Mouse (Mus musculus): ENCODE data around the gene Frmd8.
"Not testable (repeated sequence)": the region's sequence is repeated elsewhere in the genome, so short reads cannot be mapped to it uniquely, and the experiment has no call there.

The Frmd8 gene

GRCm38 (mm10) chr19:5883935-5884334 lies 8.9 kb upstream of the Frmd8 start:
- DNase-seq: no peak

GRCm38 (mm10) chr19:5882079-5882478 lies 7.0 kb upstream of the Frmd8 start:
- not testable (repeated sequence) for DNase-seq

DNA sequence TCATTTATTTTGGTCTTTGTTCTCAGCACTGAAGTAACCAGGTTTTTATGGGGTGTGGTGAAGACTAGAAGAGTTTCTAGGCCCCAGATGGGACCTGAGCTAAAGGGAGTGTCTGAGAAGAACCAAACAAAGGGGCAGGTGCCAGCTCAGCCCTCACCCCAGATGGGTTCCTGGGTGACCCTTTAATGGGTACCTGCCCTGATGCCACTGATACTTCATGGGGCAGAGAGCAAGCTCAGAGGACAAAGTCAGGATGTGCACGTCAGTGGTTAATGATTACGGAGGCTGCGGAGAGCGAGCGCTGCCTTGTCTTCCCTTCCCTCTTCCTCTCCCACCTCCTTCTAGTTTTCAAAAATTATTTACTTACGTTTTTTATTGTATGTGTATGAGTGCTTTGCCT lies 6.1 kb upstream of the Frmd8 start:
- DNase-seq: no peak

DNA sequence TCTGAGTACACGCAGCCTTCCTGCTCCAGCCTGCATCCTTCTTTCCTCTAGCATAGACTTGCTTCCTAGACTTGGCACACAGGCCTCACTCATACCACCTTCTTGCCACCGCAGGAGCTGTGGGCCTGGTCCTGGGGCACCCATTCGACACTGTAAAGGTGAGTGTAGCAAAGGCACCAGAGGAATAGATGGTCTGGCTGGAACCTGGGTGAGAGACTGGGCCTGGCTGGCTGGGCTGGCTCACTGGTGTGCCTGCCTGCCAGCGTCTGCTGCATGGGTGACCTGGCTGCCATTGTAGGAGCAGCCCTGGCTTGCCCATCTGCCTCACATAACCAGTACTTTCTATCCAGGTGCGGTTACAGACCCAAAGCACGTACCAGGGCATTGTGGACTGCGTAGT lies 4.7 kb upstream of the Frmd8 start:
- DNase-seq: peak; percentile 91

GRCm38 (mm10) chr19:5878916-5879315 lies 3.8 kb upstream of the Frmd8 start:
- DNase-seq: peak; percentile 91

DNA sequence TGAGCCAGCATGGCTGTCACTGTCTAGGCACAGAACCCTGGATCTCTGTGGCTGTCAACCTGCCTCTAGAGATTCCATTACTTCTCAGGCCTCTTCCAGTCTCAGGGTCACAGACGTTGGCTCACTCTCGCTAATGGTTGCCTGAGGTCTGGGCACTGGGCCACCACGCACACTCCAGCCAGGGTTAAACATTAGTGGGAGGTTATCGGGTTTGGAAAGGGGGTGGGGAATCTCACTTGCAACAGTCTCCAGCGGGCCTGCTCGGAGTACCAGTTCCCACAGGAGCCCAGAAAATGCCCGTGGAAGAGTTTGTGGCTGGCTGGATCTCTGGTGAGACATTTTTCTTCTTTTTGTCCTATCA lies 3.3 kb upstream of the Frmd8 start:
- no peak for DNase-seq

DNA sequence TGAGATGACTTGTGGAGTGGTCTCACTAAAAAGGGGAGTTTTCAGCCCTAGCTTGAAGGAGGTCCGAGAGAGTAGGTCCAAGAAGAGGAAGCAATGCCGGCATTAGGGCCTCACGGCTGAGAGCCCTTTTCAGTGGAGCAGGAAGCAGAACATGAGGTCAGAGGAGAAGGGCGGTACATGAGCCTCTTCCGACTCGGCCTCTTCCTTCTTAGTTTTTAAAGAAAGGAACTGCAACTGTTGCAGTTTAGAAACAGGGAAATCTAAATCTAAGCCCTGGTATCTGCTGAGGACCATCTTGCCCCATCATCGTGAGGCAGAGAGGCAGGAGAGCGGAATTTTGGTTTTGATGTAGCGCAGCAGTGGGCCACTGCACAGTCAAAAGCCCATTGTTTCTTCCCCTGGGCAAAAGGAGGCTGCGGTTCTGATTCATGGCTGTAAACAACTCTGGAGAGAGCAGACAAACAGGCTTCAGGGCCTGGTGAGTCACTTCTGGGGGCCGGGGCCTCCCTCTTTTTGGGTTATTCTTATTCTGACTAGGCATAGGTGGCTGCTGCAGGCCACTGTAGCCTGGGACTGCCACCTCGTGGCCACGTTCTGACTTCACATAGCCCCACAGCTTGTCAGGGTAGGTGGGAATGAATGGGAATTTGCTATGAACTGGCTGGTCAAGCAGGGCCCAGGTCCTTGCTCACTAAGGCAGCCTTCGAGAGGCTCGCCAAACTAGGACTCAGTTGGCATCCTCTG lies 2.7 kb upstream of the Frmd8 start, which contains the start of gene Slc25a45:
Gene Slc25a45 (plus strand): TSS at position 191 of the 744 bp plus-strand sequence.
- peak; percentile 97 for DNase-seq

DNA sequence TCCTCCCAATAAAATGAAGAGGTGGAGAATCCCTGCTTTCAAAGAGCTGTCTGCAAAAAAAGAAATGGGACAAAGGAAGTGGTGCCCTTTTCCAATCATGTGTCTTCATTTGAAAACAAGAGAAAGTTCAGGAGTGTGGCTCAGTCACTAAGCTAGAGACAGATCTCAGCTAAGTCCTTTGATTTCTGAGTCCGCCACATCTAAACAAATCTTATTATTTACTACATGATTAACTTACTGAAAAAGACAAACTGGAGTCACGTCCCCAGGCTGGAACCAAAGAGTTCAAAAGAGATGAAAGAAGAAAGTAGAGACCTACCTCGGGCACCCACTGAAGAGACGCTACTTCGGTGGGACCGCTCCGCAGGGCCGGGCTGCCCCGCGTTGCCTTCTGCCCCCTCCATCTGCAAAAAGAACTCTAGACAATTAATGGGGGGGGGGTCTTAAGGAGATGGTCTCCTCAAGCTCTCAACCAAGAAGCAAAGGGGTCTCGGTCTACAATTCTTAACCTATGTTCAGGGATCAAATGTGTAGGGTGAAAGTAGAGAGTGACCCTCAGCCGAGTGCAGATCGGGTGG lies 594 bp downstream of the Frmd8 start:
- DNase-seq: peak; percentile 90

GRCm38 (mm10) chr19:5872931-5873556 lies 2.0 kb downstream of the Frmd8 start:
- DNase-seq: peak; percentile 91

DNA sequence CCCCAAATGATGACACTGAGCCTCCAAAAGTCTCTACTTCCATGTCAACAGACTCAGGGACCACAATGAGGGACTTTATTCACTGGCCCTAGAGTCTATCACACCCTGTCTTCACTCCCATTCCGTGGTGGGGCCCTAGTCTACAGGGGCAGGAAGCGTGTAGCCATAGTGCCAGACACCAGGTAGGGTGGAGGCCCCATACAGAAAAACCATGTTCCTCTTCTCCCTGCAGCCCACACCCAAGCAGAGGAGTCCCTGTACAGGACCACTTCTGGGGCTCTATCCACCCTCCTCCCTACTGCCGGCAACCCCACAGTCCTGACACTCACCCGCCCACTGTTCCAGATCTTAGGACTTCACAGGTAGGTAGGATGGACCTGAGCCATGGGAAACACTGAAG lies 2.5 kb downstream of the Frmd8 start:
- peak; percentile 91 for DNase-seq

GRCm38 (mm10) chr19:5871683-5872082 lies 3.4 kb downstream of the Frmd8 start:
- DNase-seq: peak; percentile 90

GRCm38 (mm10) chr19:5871273-5871672 lies 3.8 kb downstream of the Frmd8 start:
- DNase-seq: peak; percentile 97

DNA sequence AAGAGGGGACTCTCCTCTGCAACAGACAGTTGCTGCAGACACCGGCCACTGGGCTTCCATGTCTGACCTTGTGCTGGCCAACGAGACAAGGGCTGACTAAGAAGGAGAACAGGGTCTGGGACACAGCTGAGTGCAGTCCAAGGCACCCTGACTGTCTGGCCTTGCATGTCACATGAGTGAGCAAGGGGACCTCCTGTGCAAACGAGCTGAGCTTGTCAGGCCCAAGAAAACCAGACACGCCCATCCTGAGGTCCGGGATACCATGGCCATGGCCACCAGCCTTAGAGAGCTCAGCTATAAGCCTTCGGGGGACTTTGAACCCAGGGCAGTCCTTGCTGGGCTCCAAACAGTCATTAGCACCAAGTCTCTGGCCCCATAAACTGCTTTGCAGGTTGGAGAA lies 7.0 kb downstream of the Frmd8 start:
- DNase-seq: peak; percentile 90

GRCm38 (mm10) chr19:5864710-5865398 lies 10.2 kb downstream of the Frmd8 start:
- DNase-seq: peak; percentile 90

DNA sequence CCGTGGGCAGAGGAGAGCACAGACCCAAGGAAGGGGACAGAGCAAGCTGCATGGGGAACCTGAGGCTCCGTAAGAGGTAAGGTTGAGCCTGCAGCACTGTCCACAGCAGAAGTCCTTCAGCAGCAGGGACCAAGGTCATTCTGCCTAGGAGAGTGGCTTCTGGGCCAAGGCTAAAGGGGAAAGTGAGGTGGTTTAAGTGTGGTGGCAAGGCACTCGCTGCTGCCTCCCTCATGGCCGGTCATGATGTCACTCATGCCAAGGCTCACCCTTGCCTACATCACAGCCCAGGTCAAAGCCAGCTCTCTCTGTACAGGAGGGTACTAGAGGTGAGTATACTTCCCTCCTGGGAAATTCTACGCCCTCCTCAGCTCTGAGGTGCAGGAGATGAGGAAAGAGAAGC lies 11.3 kb downstream of the Frmd8 start:
- no peak for DNase-seq

DNA sequence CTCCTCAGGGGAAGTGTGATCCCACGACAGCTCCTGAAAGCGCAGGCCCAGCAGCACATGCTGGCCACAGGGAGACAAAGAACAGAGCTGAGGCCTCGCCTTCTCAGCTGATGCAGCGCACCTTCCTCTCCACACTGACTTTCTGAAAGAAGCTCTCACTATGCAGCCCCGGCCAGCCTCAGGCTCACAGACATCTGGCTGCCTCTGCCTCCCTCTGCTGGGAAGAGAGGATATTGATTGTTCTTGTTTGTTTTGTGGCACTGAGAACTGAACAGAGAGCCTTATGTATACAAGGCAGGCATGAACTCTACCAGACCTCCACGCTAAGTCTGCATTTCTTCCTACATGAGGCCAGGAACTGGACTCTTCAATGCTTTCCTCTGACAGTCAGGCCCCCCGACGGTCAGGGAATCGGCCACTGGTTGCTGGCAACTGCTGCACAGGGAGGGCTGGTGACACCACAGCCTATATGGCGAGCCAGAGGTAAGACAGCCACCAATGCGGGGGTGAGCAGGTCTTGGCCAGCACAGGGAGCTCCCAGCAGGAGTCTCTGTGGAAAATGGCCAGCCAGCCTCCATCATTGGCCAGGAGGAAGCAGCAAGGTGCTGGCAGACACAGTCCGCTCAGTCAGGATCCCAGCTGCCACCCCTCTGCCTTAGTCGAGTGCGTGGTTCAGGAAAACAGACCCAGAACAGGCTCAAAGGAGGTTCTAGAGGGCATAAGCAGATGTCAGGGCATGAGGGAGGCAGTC lies 12.6 kb downstream of the Frmd8 start:
- DNase-seq: peak; percentile 89

DNA sequence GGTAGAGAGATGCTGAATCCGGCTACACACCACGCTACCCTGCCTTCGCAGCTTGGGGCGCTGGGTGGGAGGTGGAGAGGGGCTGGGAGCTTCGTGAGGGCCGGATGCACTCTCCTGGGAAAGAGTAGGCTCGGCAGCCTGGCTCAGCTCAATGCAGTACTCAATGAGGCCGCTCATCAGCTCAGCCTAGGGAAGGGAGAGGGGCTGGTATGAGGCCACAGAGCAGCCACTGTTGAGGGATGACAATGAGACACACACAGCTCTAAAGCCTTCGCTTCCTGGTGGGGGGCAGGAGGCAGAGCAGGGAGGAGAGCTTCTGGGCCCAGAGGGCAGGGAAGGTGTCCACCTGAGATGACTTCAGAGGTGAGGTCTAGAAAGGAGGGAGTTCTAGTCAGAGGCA lies 18.5 kb downstream of the Frmd8 start:
- DNase-seq: no peak

DNA sequence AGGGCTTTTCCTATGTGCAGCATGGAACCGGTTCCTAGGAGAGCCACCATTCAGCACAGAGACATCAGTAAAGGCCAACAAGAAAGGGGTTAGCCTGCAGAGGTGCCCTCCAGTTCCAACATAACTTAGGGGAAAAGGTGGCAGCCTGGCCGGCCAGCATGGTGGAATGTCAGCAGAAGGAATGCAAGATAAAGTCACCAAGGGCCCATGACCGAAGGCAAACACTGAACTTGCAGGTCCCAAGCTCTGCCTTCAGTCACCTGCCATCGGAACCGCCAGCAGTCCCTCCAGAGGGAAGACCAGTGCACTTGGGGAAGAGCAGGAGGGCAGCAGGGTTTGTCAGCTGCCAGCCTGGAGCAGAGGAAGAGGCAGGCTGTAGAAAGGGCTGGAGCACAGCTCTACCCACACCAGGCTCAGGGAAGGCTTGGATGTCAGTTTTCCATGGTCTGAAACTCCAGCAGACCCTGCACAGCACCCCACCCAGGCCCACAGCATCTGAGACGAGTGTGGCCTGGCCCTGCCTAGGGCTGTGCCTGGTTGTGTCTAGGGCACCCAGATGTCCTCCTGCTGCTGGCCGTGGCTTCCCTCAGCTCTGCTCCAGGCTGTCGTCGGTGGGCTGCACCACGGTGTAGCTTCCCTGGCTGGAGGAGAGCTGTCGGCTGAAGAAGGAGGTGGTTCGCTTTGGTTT lies 22.9 kb downstream of the Frmd8 start:
- peak; percentile 93 for DNase-seq

- DNase-seq: peak; percentile 96
These were observed 23.5 kb downstream of the Frmd8 start for GRCm38 (mm10) chr19:5851481-5851971.

DNA sequence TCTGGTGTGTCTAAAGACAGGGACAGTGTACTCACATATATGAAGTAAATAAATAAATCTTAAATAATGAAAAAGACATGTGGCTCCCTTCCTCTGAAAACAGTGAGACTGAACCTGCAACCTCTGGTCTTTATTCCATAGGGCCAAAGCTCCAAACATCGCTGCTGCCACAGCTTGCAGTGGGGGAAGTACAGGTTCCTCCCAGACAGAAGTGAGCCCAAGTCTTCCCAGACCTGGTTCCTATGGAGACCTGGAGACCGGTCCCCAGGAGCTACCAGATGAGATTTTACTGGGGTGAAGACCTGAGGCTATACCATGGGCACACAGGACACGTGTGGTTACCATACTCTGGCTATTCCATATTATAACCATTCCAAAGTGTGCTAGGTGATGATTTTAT lies 24.2 kb downstream of the Frmd8 start:
- peak; percentile 92 for DNase-seq

DNA sequence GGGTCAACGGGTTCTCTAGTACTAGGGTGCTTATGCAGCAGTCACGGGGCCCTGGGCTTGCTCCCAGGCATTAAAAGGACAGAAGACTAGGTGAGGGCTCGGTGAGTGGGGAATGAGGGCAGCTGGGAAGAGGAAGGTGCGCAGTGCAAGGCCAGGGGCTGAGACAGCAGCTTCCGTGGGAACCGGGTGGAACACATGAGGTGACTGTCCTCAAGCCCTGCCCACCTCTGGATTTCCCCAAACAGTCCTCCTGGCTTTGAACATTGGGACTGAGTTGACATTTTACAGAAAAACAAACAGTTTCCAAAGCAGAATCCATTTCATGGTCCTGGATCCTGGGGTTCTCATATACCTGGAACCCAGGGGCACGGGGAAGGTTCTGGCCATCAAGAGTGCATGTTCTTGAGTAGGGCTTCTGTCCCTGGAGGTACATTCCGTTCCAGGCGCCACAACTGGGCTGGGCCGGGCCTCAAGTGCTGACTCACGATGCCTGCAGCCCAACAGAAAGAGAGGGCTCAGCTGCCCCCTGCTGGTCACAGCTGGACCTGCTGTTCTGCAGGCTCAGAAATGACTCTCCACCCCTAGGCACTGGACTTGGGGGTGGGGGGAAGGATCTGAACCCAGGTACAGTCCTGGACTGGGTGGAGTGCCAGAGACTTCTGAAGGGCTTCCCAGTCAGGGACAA lies 25.1 kb downstream of the Frmd8 start:
- DNase-seq: peak; percentile 99
